Mouse (Mus musculus) hindbrain, embryonic 11.5 days (tissue): Measurements from ENCODE around the gene Zfp2. TPM values are rescaled to one million over a fixed set of nuclear protein-coding genes. Genes with fewer than 3 reads are reported as not detected.

ENCODE experiments used
- ATAC-seq: fragments of 200-750 bp; cut with Nextera tagmentation; 2 replicates; pipeline ENCODE4 v1.8.0; 2017; ENCODE audit warnings: mild to moderate bottlenecking, moderate TSS enrichment, moderate library complexity; ENCODE audit not compliant: low FRiP score
- DNase-seq: peaks from one replicate; pipeline ENCODE4 v3.0.0-alpha.2; 2015; ENCODE audit warnings: low spot score
- H3K27ac ChIP-seq: fragments of 300-500 bp; sonication (generic); 2 replicates; pipeline ENCODE4 v1.5.1; 2014; ENCODE audit warnings: mild to moderate bottlenecking, low read depth, low read length
- H3K27me3 ChIP-seq: fragments of 300-500 bp; sonication (generic); 2 replicates; pipeline ENCODE4 v1.6.1; 2014; ENCODE audit warnings: mild to moderate bottlenecking, low read length, moderate library complexity, mixed read lengths; ENCODE audit not compliant: control insufficient read depth, insufficient read depth
- H3K36me3 ChIP-seq: fragments of 300-500 bp; sonication (generic); 2 replicates; pipeline ENCODE4 v1.6.1; 2014; ENCODE audit warnings: mild to moderate bottlenecking, low read length, moderate library complexity, mixed read lengths; ENCODE audit not compliant: control insufficient read depth, insufficient read depth
- H3K4me1 ChIP-seq: fragments of 300-500 bp; sonication (generic); replicated peaks from 2 replicates; pipeline ENCODE4 v1.6.1; 2014; ENCODE audit warnings: low read length, mixed read lengths; ENCODE audit not compliant: control insufficient read depth, insufficient read depth
- H3K4me2 ChIP-seq: fragments of 300-500 bp; sonication (generic); replicated peaks from 2 replicates; pipeline ENCODE4 v1.6.1; 2014; ENCODE audit warnings: mild to moderate bottlenecking, low read depth, low read length
- H3K4me3 ChIP-seq: fragments of 300-500 bp; sonication (generic); 2 replicates; pipeline ENCODE4 v1.5.1; 2014; ENCODE audit warnings: low read depth, low read length
- H3K9ac ChIP-seq: fragments of 300-500 bp; sonication (generic); 2 replicates; pipeline ENCODE4 v1.6.1; 2014; ENCODE audit warnings: low read depth, low read length
- H3K9me3 ChIP-seq: fragments of 300-500 bp; sonication (generic); 2 replicates; pipeline ENCODE4 v1.6.1; 2016; ENCODE audit warnings: low read length; ENCODE audit not compliant: control insufficient read depth
- WGBS: fragments of 180-500 bp; shearing (Covaris S2); extraction: QIAGEN DNeasy Blood & Tissue Kit; methylation state at CpG from one replicate; pipeline ENCODE4 v1.1.7; 2014; 5-methylcytosine and 5-hydroxymethylcytosine counted together
- polyA plus RNA-seq: library from polyadenylated mRNA; unstranded; fragments of >200 nt; fragmentation: Nextera tagmentation; extraction: Ambion mirVana; gene quantifications from 2 replicates; pipeline ENCODE4 v1.2.1, GENCODE M21; 2014

The Zfp2 gene
- polyA plus RNA-seq, 1 experiment from 2014 or later = 30.6 TPM

GRCm38 (mm10) chr11:50932040-50932439 is 16.1 kb upstream of the Zfp2 start:
- no peaks in the 10 kb centered on the region for H3K4me1 ChIP-seq
- H3K4me2 ChIP-seq = no peak overlapping the region; the same call in 1 of the 2 replicates
- H3K4me3 ChIP-seq = no peak overlapping the region
- H3K36me3 ChIP-seq = no peaks in the 10 kb centered on the region
- DNase-seq = peak; percentile 6
- H3K9ac ChIP-seq = no peak overlapping the region
- WGBS = 76% methylated on average over 1 of the region's 1 CpGs
- H3K27ac ChIP-seq = no peak overlapping the region
- ATAC-seq = peak; percentile 65
- H3K9me3 ChIP-seq = no peaks in the 10 kb centered on the region
- H3K27me3 ChIP-seq = no peaks in the 10 kb centered on the region

- H3K9ac ChIP-seq = peak within 1 kb of the TSS; percentile 72
- DNase-seq = peak; percentile 94
- no peaks in the 10 kb centered on the region for H3K9me3 ChIP-seq
- no peaks in the 10 kb centered on the region for H3K27me3 ChIP-seq
- H3K36me3 ChIP-seq = no peaks in the 10 kb centered on the region
- H3K4me3 ChIP-seq = peak within 1 kb of the TSS; percentile 53
- WGBS = 0% methylated on average over 18 of the region's 18 CpGs
- no peaks in the 10 kb centered on the region for H3K4me1 ChIP-seq
- no peak within 1 kb of the TSS for H3K27ac ChIP-seq
- peak within 1 kb of the TSS; percentile 54 for H3K4me2 ChIP-seq
- ATAC-seq = peak; percentile 97
Measured at GRCm38 (mm10) chr11:50931451-50931866, 15.5 kb upstream of the Zfp2 start, which contains the start of gene Zfp354b. Zfp354b (minus strand) TSS chr11:50931633.

GRCm38 (mm10) chr11:50931021-50931420 is 15.1 kb upstream of the Zfp2 start:
- Histone ChIP-seq H3K27ac (no peak overlapping the region), H3K9me3 (no peaks in the 10 kb centered on the region), H3K4me1 (no peaks in the 10 kb centered on the region), H3K27me3 (no peaks in the 10 kb centered on the region), H3K9ac (peak overlapping the region; percentile 72), H3K4me3 (peak overlapping the region; percentile 53), H3K4me2 (peak overlapping the region; percentile 54), H3K36me3 (no peaks in the 10 kb centered on the region)
- DNase-seq (no peak), ATAC-seq (peak; percentile 66)
- 2% methylated on average over 16 of the region's 16 CpGs for WGBS

- peak overlapping the region; percentile 54 for H3K4me2 ChIP-seq
- no peaks in the 10 kb centered on the region for H3K27me3 ChIP-seq
- DNase-seq (no peak), ATAC-seq (no peak)
- peak overlapping the region; percentile 53 for H3K4me3 ChIP-seq
- H3K9me3 ChIP-seq = no peaks in the 10 kb centered on the region
- no peak overlapping the region for H3K27ac ChIP-seq
- H3K9ac ChIP-seq = peak overlapping the region; percentile 72
- no peaks in the 10 kb centered on the region for H3K4me1 ChIP-seq
- WGBS = 30% methylated on average over 14 of the region's 14 CpGs
- H3K36me3 ChIP-seq = no peaks in the 10 kb centered on the region
Measured at GRCm38 (mm10) chr11:50930469-50931014, 14.6 kb upstream of the Zfp2 start.

GRCm38 (mm10) chr11:50914461-50914860 is 1.5 kb downstream of the Zfp2 start:
- Histone ChIP-seq H3K4me2 (no peak overlapping the region), H3K9me3 (peaks cover 6% of the 10 kb centered on the region; the same call in 1 of the 2 replicates), H3K27ac (no peak overlapping the region), H3K4me3 (no peak overlapping the region), H3K27me3 (no peaks in the 10 kb centered on the region), H3K9ac (no peak overlapping the region), H3K4me1 (no peaks in the 10 kb centered on the region), H3K36me3 (peaks cover 26% of the 10 kb centered on the region)
- ATAC-seq = no peak
- WGBS = 93% methylated on average over 3 of the region's 3 CpGs
- no peak for DNase-seq

- H3K4me2 ChIP-seq = no peak overlapping the region
- no peaks in the 10 kb centered on the region for H3K4me1 ChIP-seq
- H3K4me3 ChIP-seq = no peak overlapping the region
- no peak overlapping the region for H3K9ac ChIP-seq
- H3K9me3 ChIP-seq = peaks cover 6% of the 10 kb centered on the region; the same call in 1 of the 2 replicates
- no peaks in the 10 kb centered on the region for H3K27me3 ChIP-seq
- DNase-seq = no peak
- no peak for ATAC-seq
- peaks cover 28% of the 10 kb centered on the region for H3K36me3 ChIP-seq
- 95% methylated on average over 1 of the region's 1 CpGs for WGBS
- H3K27ac ChIP-seq = no peak overlapping the region
Measured at GRCm38 (mm10) chr11:50913301-50913700, 2.7 kb downstream of the Zfp2 start.

GRCm38 (mm10) chr11:50908136-50908535 is 7.8 kb downstream of the Zfp2 start:
- Histone ChIP-seq H3K9ac (no peak overlapping the region), H3K27me3 (no peaks in the 10 kb centered on the region), H3K9me3 (peaks cover 17% of the 10 kb centered on the region), H3K27ac (no peak overlapping the region), H3K4me3 (no peak overlapping the region), H3K4me1 (no peaks in the 10 kb centered on the region), H3K36me3 (peaks cover 66% of the 10 kb centered on the region), H3K4me2 (no peak overlapping the region)
- ATAC-seq = no peak
- DNase-seq = no peak
- WGBS = 94% methylated on average over 5 of the region's 5 CpGs

- 85% methylated on average over 1 of the region's 1 CpGs for WGBS
- Histone ChIP-seq H3K4me3 (no peak overlapping the region), H3K27ac (no peak overlapping the region), H3K36me3 (peaks cover 20% of the 10 kb centered on the region), H3K9me3 (peaks cover 20% of the 10 kb centered on the region), H3K27me3 (no peaks in the 10 kb centered on the region), H3K4me1 (no peaks in the 10 kb centered on the region), H3K9ac (no peak overlapping the region), H3K4me2 (no peak overlapping the region)
- ATAC-seq (no peak), DNase-seq (no peak)
Measured at GRCm38 (mm10) chr11:50897359-50897758, 18.6 kb downstream of the Zfp2 start.

GRCm38 (mm10) chr11:50892441-50892840 is 23.5 kb downstream of the Zfp2 start:
- no peaks in the 10 kb centered on the region for H3K4me1 ChIP-seq
- H3K4me2 ChIP-seq = no peak overlapping the region
- DNase-seq = no peak
- no peak for ATAC-seq
- no peaks in the 10 kb centered on the region; the same call in none of the 2 replicates for H3K9me3 ChIP-seq
- no peak overlapping the region for H3K27ac ChIP-seq
- no peak overlapping the region for H3K4me3 ChIP-seq
- H3K36me3 ChIP-seq = no peaks in the 10 kb centered on the region
- no peak overlapping the region for H3K9ac ChIP-seq
- no peaks in the 10 kb centered on the region for H3K27me3 ChIP-seq
- 51% methylated on average over 2 of the region's 2 CpGs for WGBS
